In genomic region chr17:26511816-26512774, GRCm38 (mm10) we compare ENCODE assay signal across 8 mouse cellular contexts. TPM values are rescaled to one million over a fixed set of nuclear protein-coding genes. Genes with fewer than 3 reads are reported as not detected.
DNase-seq lines count a peak whose midpoint lies in the region; ATAC-seq lines count a peak whose summit lies in the region.

No protein-coding gene starts in this region.

- peak; percentile 74 for DNase-seq in adrenal gland, postnatal 14 days
- DNase-seq in adrenal gland, adult 8-10 months: no peak
- DNase-seq in retina, postnatal 1 day: peak; percentile 43
- DNase-seq in retina, embryonic 14.5 days (ENCODE audit: low spot score): no peak
- DNase-seq in heart, postnatal 4 days: peak; percentile 63
- DNase-seq in left cerebral cortex, adult 8-10 months (ENCODE audit: low spot score in 2 of 2): no peak
- DNase-seq in thymus, adult 18-20 months: no peak

- ATAC-seq in neutrophil, adult 5-6 weeks (ENCODE audit: extremely low read depth, insufficient number of reproducible peaks, low FRiP score, poor library complexity, severe bottlenecking): peak; percentile 17; the same call in 1 of the 2 replicates

RNA-seq across cellular contexts. Expression of gene Ergic1, which starts 49.2 kb away (rescaled TPM):
- 126 and 143 TPM in 2 replicates for total RNA-seq in adrenal gland, postnatal 14 days (2021)
- 100 to 1,000 TPM; 142 to 218 (median 163) TPM for total RNA-seq in adrenal gland, adult 8-10 months (2022)
- 100 to 1,000 TPM; 109 to 115 TPM for total RNA-seq in heart, postnatal 4 days (2021)
- total RNA-seq in neutrophil, adult 5-6 weeks (2017): 22.7 and 26.3 TPM in 2 replicates
- 100 to 1,000 TPM; 131 to 191 (median 161) TPM for total RNA-seq in left cerebral cortex, adult 8-10 months (2022)

RNA-seq across cellular contexts. Expression of gene Dusp1, which starts 49.8 kb away (rescaled TPM):
- 56.6 and 66.3 TPM in 2 replicates for total RNA-seq in adrenal gland, postnatal 14 days (2021)
- total RNA-seq in adrenal gland, adult 8-10 months (2022): 10 to 100 TPM; 41.3 to 67.9 (median 53.3) TPM
- 10 to 100 TPM; 66.9 to 69.5 TPM for total RNA-seq in heart, postnatal 4 days (2021)
- total RNA-seq in neutrophil, adult 5-6 weeks (2017): 1,076 and 1,086 TPM in 2 replicates
- total RNA-seq in left cerebral cortex, adult 8-10 months (2022): 10 to 100 TPM; 21.6 to 50.5 (median 28.7) TPM

Comparison
In these comparisons a context has a peak if more than half of its experiments do, and no peak if none do; other contexts are left out.
1. DNase-seq: peak in adrenal gland, postnatal 14 days (single experiment), retina, postnatal 1 day (single experiment) and heart, postnatal 4 days (single experiment); none in adrenal gland, adult 8-10 months (single experiment), retina, embryonic 14.5 days (single experiment), left cerebral cortex, adult 8-10 months (0 of 2) and thymus, adult 18-20 months (0 of 2).
2. RNA of gene Dusp1, which starts 49.8 kb away (total RNA-seq): 1,076 to 1,086 TPM in neutrophil, adult 5-6 weeks; 66.9 to 69.5 TPM in heart, postnatal 4 days, 56.6 to 66.3 TPM in adrenal gland, postnatal 14 days, 41.3 to 67.9 TPM in adrenal gland, adult 8-10 months and 21.6 to 50.5 TPM in left cerebral cortex, adult 8-10 months; every median in the first group is over 10 times any median in the second.